8 mouse cellular contexts compared by ENCODE assay signal in genomic region chr17:72925111-72925510, GRCm38 (mm10). TPM values are rescaled to one million over a fixed set of nuclear protein-coding genes. Genes with fewer than 3 reads are reported as not detected.
A peak's percentile ranks its signal among the peaks of the same experiment; 100 is the strongest.
DNase-seq lines count a peak whose midpoint lies in the region; ATAC-seq and TF ChIP-seq lines count a peak whose summit lies in the region.

No protein-coding gene starts in this region.

- 88% methylated on average over 6 of the region's 6 CpGs for WGBS in hindbrain, embryonic 10.5 days
- WGBS in midbrain, embryonic 10.5 days, result 87% methylated on average over 6 of the region's 6 CpGs

- no peak for TF ChIP-seq CTCF in gastrocnemius, adult 2 months (IDR thresholded peaks at IDR 0.05)
- no peak for TF ChIP-seq CTCF in Patski (IDR thresholded peaks at IDR 0.05)

- intact Hi-C loops in gastrocnemius, adult 2 months (cut with DNase I), result no loop called here

- POLR2A ChIA-PET in Patski (lab: Charles Lee), result interaction anchor here (0.6 kb wide), 2 partner anchors 12 to 1464 kb away, joined by 3 to 6 read pairs; no protein-coding TSS in a partner anchor

- in situ Hi-C loops in Patski (cut with MboI; ENCODE audit: low pct_unique_long_range_greater_than_20kb), result no loop called here

- peak; percentile 81 for ATAC-seq in Patski

- H3K4me3 ChIP-seq in gastrocnemius, adult 2 months, result peak overlapping the region; percentile 45; the same call in 1 of the 2 replicates
- H3K4me3 ChIP-seq in hindbrain, embryonic 10.5 days, result 0 out of 2 replicates have a peak overlapping the region, but pooled peaks have one; percentile 4
- peak overlapping the region; percentile 6; the same call in 1 of the 2 replicates for H3K4me3 ChIP-seq in midbrain, embryonic 10.5 days

- no peaks in the 10 kb centered on the region for H3K27me3 ChIP-seq in Patski
- H3K27me3 ChIP-seq in hindbrain, embryonic 10.5 days (ENCODE audit: insufficient read depth, poor library complexity, severe bottlenecking), result no peaks in the 10 kb centered on the region
- H3K27me3 ChIP-seq in midbrain, embryonic 10.5 days (ENCODE audit: low read depth, poor library complexity, severe bottlenecking), result no peaks in the 10 kb centered on the region

- H3K36me3 ChIP-seq in hindbrain, embryonic 10.5 days, result peaks cover 79% of the 10 kb centered on the region
- H3K36me3 ChIP-seq in midbrain, embryonic 10.5 days, result peaks cover 65% of the 10 kb centered on the region

- CTCF ChIA-PET in Patski (lab: Charles Lee), result interaction anchor here (0.6 to 1.6 kb wide), 6 partner anchors 9 to 128 kb away, joined by 3 to 5 read pairs (median 4); no protein-coding TSS in a partner anchor

- peaks cover 58% of the 10 kb centered on the region for H3K4me1 ChIP-seq in hindbrain, embryonic 10.5 days (replicated peaks)
- peaks cover 45% of the 10 kb centered on the region for H3K4me1 ChIP-seq in midbrain, embryonic 10.5 days

- no peak for DNase-seq in gastrocnemius, adult 2 months
- DNase-seq in gastrocnemius, adult 8-10 months (ENCODE audit: low spot score in 2 of 2), result no peak
- DNase-seq in Patski (ENCODE audit: low read depth, low spot score), result no peak
- no peak for DNase-seq in hindbrain, embryonic 10.5 days (ENCODE audit: low spot score)
- DNase-seq in midbrain, embryonic 10.5 days (ENCODE audit: low spot score), result no peak
- no peak for DNase-seq in urinary bladder, postnatal 4 days (ENCODE audit: low spot score in 2 of 2)
- DNase-seq in liver, result no peak
- no peak for DNase-seq in right cerebral cortex, postnatal 10 days (ENCODE audit: low spot score in 2 of 2)

- H3K27ac ChIP-seq in gastrocnemius, adult 2 months, result peak overlapping the region; percentile 79
- H3K27ac ChIP-seq in hindbrain, embryonic 10.5 days, result peak overlapping the region; percentile 85
- peak overlapping the region; percentile 81 for H3K27ac ChIP-seq in midbrain, embryonic 10.5 days (replicated peaks)

- no peaks in the 10 kb centered on the region for H3K9me3 ChIP-seq in hindbrain, embryonic 10.5 days
- H3K9me3 ChIP-seq in midbrain, embryonic 10.5 days (replicated peaks), result no peaks in the 10 kb centered on the region

RNA-seq across cellular contexts. Expression of gene Lbh, which starts 7.0 kb away (rescaled TPM):
- total RNA-seq in gastrocnemius, adult 2 months (2021), result 1 to 10 TPM; 5.5 to 8.3 TPM
- 1 to 10 TPM; 5.3 to 6.1 (median 5.8) TPM for total RNA-seq in gastrocnemius, adult 8-10 months (2022)
- 72.5 TPM for polyA plus RNA-seq in Patski (2021)
- 2.4 and 2.6 TPM in 2 replicates for polyA plus RNA-seq in hindbrain, embryonic 10.5 days (2016; fragmentation: Nextera tagmentation; extraction: Ambion mirVana)
- 2.0 and 3.0 TPM in 2 replicates for polyA plus RNA-seq in midbrain, embryonic 10.5 days (2016; fragmentation: Nextera tagmentation; extraction: Ambion mirVana)

Comparison
In these comparisons a context has a peak if more than half of its experiments do, and no peak if none do; other contexts are left out.
1. RNA of gene Lbh, which starts 7.0 kb away (polyA plus RNA-seq): 72.5 TPM in Patski (single experiment); 2.4 to 2.6 TPM in hindbrain, embryonic 10.5 days and 2.0 to 3.0 TPM in midbrain, embryonic 10.5 days; every median in the first group is over 10 times any median in the second.
2. Peak in every context shown above with its lines, with median percentiles within 50 percentile points of each other: H3K27ac ChIP-seq and H3K4me3 ChIP-seq.